Mouse (Mus musculus): ENCODE measurements at regions not wholly inside any gene's neighbourhood (a gene's known extent, or its start where the extent isn't known, plus 50 kb on each side); places are given as distances from the start of the nearest gene placed in this dataset.
"Not testable (repeated sequence)": the region's sequence is repeated elsewhere in the genome, so short reads cannot be mapped to it uniquely, and the experiment has no call there.

DNA sequence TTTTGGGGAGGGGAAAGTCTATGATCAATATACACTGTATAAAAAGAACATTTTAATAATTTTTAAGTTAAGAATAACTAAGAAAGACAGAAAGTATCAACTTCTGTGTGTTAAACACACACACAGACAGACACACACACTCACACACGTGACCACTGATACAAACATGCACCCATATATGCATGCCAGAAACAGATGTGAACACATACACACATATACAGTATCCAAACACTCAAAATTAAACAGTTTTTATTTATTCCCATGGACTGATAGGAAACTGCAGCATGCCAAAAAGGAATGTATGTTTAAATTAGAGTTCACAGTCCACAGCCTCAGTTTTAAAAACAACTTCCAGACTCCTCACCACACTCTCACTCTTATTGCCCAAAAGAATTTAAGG, 203.4 kb upstream of the Tbl1x start:
- no peak for DNase-seq

DNA sequence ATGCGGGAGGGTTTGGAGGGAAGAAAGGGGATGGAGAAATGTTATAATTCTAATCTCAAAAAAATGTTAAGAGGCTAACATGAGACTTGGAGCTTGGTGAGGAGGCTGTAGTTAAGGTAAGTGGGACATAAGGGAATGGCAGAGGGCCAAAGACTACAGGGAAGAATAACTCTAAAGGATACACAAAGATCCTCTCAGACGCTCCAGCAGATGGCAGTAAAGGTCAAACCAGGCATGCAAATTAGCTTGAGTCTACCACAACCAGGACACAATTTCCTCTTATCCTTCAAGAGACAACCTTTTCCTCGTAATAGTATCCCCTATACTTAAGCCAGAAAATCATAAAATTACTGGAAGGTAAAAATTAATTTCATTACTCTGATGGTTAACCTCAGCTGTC, 196.4 kb upstream of the Tbl1x start:
- DNase-seq = peak; percentile 10 to 38

DNA sequence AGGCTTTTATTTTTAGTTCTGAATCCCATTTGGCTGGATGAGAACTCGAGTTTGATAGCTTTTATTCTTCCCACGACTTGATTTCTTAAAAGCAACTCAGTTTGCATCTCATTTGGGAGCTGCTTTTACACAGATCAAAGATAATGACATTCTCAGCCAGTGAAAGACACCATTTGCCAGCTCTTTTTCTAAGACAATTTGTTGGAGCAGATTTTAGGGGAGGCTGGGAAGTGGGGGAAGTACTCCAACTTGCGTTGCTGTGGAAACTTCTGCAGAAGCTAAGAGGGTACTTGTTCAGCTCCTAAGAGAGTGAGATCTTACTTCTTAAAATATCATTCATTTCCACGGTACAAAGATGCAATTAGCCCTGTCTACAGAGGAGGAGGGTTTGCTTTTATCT, 187.2 kb upstream of the Tbl1x start:
- no peak for DNase-seq

DNA sequence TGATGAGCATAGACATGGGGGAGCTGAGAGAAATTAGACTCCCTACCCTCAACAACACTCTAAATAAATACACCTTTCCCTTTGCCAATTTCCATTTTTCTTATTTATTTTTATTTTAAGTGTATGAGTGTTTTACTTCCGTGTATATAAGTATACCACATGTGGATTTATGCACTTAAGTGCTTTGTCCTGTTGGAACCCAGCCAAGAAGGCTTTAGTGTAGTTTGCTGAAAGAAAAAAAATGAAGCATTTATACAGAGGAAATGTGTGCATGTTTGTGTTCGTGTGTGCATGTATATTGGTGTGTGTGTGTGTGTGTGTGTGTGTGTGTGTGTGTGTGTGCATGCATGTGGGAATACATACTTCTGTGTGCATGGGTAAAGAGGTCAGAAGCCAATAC, 157.6 kb upstream of the Tbl1x start:
- DNase-seq = peak in 1 of 2 experiments; percentile 1

GRCm38 (mm10) chrX:77360551-77360950, 150.3 kb upstream of the Tbl1x start:
- DNase-seq = no peak

- DNase-seq = no peak
Measured at GRCm38 (mm10) chrX:77361106-77361505, 149.7 kb upstream of the Tbl1x start.

DNA sequence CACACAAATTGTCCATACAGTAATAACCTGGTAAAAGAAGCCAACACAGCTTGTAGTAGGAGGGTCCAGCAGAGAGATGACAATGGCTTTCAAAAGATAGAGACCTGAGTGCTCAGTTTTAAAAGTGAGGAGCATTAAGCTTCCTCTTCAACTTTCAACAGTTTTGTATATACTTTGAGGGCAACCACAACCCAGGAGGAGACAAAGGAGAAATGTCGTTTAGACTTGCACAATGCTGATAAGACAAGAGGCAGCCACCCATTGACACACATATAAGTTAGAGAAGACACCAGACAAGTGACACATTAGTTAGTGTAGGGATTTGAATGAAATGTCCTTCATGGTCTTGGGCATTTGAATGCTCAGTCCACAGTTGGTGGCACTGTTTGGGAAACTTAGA, 147.2 kb upstream of the Tbl1x start:
- no peak for DNase-seq

DNA sequence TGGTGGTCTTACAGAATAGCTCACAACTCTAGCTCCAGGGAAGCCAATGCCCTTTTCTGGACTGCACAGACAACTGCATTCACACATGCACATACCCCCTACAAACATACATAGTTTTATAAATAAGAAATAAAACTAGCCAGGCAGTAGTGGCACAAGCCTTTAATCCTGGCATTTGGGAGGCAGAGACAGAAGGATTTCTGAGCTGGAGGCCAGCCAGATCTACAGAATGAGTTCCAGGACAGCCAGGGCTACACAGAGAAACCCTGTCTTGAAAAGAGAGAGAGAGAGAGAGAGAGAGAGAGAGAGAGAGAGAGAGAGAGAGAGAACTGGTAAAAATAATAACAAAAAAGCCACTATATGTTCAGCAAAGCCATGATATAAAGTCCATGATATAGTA, 143.5 kb upstream of the Tbl1x start:
- DNase-seq = no peak

- DNase-seq = no peak
Measured at GRCm38 (mm10) chrX:77387271-77387670, 123.5 kb upstream of the Tbl1x start.

- DNase-seq = no peak
Measured at GRCm38 (mm10) chrX:77391760-77392446, 118.9 kb upstream of the Tbl1x start.

GRCm38 (mm10) chrX:77406896-77407295, 103.9 kb upstream of the Tbl1x start:
- DNase-seq = no peak

DNA sequence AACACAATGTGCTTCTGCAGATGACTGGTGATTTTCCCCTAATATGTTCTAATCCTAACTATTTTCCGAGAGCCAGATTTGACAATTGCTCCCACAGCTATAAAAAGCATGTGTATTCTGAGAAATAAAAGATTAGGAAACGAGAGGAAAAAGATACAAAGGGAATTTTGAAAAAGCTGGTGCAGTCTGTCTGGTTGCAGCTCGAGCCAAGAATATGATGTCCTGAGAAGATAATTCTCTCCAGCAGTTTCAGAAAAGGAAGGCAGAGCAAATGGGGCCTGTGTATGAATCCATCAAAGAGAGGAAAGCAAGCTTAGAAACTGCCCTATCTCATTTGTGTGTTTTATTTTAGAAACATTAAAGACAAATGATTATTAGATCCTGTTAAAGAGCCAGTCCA, 102.9 kb upstream of the Tbl1x start:
- no peak for DNase-seq

- DNase-seq = peak; percentile 48 to 79
Measured at GRCm38 (mm10) chrX:77409370-77409769, 101.4 kb upstream of the Tbl1x start.

DNA sequence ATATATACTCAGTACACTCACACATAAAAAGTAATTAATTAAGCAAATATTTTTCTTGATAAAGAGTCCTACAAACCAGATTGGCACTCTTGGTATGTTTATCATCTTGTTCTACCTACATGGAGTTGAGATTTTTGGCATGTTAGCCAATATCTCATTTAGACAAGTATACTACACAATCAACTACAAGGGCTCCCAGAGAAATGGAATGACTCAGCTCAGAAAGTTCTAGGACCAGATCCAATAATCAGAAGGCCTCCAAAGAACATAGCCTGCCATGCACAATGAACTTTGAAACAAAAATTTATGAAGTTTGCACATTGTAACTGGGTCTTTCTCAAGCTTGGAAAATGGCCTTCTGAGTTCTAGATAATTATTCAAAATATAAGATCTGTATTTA, 100.0 kb upstream of the Tbl1x start:
- DNase-seq = no peak

DNA sequence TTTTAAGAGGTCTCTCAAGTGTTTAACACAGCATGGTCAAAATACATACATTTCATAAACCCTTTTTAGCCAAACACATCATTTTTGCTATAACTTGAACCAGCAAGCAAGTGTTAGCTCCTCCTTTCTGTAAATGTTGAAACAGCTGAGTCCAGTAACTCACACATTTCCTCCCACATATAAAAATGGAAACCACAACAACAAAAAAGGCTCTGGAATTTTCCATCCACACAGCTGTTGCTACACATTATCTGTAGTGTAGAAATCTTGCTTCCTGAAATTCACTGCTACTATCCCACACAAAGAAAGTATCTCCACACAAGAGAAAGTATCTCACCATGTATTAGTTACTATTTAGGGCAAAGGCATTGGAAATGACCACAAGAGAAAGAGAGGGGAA, 96.7 kb upstream of the Tbl1x start:
- no peak for DNase-seq

DNA sequence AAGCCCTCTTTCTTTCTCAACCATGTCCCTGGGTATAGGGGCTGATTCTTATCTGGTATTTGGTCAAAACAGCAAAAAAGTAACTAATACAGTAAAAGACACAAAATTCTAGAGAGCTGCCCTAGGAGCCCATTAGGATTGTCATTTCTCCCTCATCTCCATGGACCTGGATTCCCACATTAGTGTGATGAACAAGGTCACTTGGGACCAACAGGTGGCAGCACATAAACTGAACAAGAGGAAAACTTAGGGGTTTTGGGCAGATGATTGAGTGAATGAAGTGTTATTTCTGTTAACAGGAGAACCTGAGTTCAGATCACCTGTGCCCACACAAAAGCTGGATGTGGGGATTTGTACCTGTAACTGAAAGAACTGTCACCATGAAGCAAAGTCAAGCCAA, 93.0 kb upstream of the Tbl1x start:
- no peak for DNase-seq

- DNase-seq = no peak
Measured at GRCm38 (mm10) chrX:77422206-77422605, 88.6 kb upstream of the Tbl1x start.

DNA sequence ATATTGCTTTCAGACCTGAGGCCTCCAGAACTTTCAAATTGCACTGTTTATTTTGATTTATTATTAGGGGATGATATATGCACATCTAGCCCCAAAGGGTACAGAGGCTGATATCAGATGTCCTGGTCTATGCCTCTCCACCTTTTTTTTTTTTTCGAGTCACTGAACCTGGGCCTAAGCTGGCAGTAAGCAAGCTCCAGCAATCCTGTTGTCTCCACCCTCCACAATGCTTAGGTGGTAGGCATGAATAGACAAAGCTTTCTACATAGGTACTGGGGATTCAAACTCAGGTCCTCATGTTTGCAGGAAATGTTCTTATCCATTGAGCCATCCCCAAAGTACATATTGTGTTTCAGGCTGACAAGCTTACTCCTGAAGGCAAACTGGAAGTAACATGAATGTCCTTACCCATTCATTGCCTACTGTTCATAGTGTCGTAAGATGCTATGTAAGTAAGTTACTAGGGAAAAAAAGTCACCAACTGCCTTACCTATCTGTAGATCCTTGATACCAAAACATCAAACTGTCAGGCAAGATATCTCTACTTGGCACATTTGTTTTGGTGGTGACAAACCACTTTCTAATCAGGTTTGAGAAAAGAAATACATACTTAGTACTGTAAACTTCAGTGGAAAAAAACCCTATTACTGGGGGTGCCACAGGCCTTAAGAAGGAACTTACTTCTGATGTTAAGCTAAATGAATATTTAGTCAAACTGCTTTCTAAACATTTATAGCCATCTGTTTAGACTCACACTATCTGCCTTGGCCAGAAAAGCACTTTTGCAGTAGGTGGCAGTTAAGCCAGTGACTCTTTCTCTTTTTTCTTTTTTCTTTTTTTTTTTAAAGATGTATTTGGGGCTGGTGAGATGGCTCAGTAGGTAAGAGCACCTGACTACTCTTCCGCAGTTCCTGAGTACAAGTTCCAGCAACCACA, 85.8 kb upstream of the Tbl1x start:
- DNase-seq = no peak

GRCm38 (mm10) chrX:77425728-77426102, 85.1 kb upstream of the Tbl1x start:
- DNase-seq = not testable (repeated sequence)

- not testable (repeated sequence) for DNase-seq
Measured at GRCm38 (mm10) chrX:77426836-77427235, 84.0 kb upstream of the Tbl1x start.

- DNase-seq = no peak
Measured at GRCm38 (mm10) chrX:77432001-77432565, 78.7 kb upstream of the Tbl1x start.

GRCm38 (mm10) chrX:77432846-77433810, 77.7 kb upstream of the Tbl1x start:
- DNase-seq = peak; percentile 96 to 97

DNA sequence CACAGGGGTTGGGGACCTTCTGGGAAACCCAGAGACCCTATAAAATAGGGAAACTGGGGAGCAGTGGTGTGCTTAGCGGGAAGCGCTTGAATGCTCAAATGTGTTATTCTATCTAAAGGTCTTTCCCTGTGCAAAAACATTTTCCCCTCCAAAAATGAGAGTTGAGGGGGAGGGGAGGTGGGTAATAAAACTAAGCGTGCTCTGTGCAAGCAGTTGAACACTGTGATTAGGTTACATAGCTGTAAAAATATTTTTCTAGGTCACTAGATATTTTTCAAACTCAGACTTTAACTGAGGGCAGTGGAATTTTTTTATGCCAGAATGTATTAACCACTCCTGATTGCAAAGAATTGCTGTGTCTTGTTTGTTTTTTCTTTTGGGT, 77.0 kb upstream of the Tbl1x start:
- no peak for DNase-seq
